Mouse (Mus musculus): ENCODE measurements around the gene Spic. TPM values are rescaled to one million over a fixed set of nuclear protein-coding genes. Genes with fewer than 3 reads are reported as not detected.
"Not testable (repeated sequence)": the region's sequence is repeated elsewhere in the genome, so short reads cannot be mapped to it uniquely, and the experiment has no call there.

Spic gene
- polyA plus RNA-seq, 1 experiment: not detected

- no peak for TF ChIP-seq CTCF (IDR thresholded peaks at IDR 0.05; ENCODE audit: extremely low read depth, insufficient read length, insufficient replicate concordance, low read depth, low read length)
- no peak for TF ChIP-seq POLR2A (IDR thresholded peaks at IDR 0.05; ENCODE audit: low read depth, low read length)
- Histone ChIP-seq H3K27me3 (ENCODE audit: control insufficient read depth, insufficient read depth, low read length) (no peaks in the 10 kb centered on the region), H3K27ac (ENCODE audit: insufficient read depth, low read depth, low read length) (no peak overlapping the region), H3K4me3 (ENCODE audit: low read depth, low read length) (no peak overlapping the region), H3K36me3 (ENCODE audit: control insufficient read depth, insufficient read depth, low read length) (no peaks in the 10 kb centered on the region), H3K4me1 (ENCODE audit: control insufficient read depth, insufficient read depth, insufficient read length, low read length) (no peaks in the 10 kb centered on the region)
- 38% methylated on average over 10 of the region's 10 CpGs for whole genome bisulfite sequencing
Observed at GRCm38 (mm10) chr10:88708671-88709523, 24.1 kb upstream of the Spic start.

GRCm38 (mm10) chr10:88700938-88701337 lies 16.1 kb upstream of the Spic start:
- no peaks in the 10 kb centered on the region for H3K27me3 ChIP-seq (ENCODE audit: control insufficient read depth, insufficient read depth, low read length)
- no peak overlapping the region for H3K4me3 ChIP-seq (ENCODE audit: low read depth, low read length)
- WGBS: 79% methylated on average over 6 of the region's 6 CpGs
- TF ChIP-seq CTCF (IDR thresholded peaks at IDR 0.05; ENCODE audit: extremely low read depth, insufficient read length, insufficient replicate concordance, low read depth, low read length): no peak
- no peak for TF ChIP-seq POLR2A (IDR thresholded peaks at IDR 0.05; ENCODE audit: low read depth, low read length)
- no peaks in the 10 kb centered on the region for H3K4me1 ChIP-seq (ENCODE audit: control insufficient read depth, insufficient read depth, insufficient read length, low read length)
- no peaks in the 10 kb centered on the region for H3K36me3 ChIP-seq (ENCODE audit: control insufficient read depth, insufficient read depth, low read length)
- no peak overlapping the region for H3K27ac ChIP-seq (ENCODE audit: insufficient read depth, low read depth, low read length)

GRCm38 (mm10) chr10:88682904-88683563 lies 1.8 kb downstream of the Spic start:
- WGBS: 40% methylated on average over 4 of the region's 4 CpGs
- H3K36me3 ChIP-seq (ENCODE audit: control insufficient read depth, insufficient read depth, low read length): no peaks in the 10 kb centered on the region
- no peaks in the 10 kb centered on the region for H3K4me1 ChIP-seq (ENCODE audit: control insufficient read depth, insufficient read depth, insufficient read length, low read length)
- no peak overlapping the region for H3K27ac ChIP-seq (ENCODE audit: insufficient read depth, low read depth, low read length)
- no peaks in the 10 kb centered on the region for H3K27me3 ChIP-seq (ENCODE audit: control insufficient read depth, insufficient read depth, low read length)
- TF ChIP-seq CTCF (IDR thresholded peaks at IDR 0.05; ENCODE audit: extremely low read depth, insufficient read length, insufficient replicate concordance, low read depth, low read length) (no peak), POLR2A (IDR thresholded peaks at IDR 0.05; ENCODE audit: low read depth, low read length) (no peak)
- H3K4me3 ChIP-seq (ENCODE audit: low read depth, low read length): no peak overlapping the region

GRCm38 (mm10) chr10:88672825-88673224 lies 12.0 kb downstream of the Spic start:
- no peak overlapping the region for H3K4me3 ChIP-seq (ENCODE audit: low read depth, low read length)
- H3K27me3 ChIP-seq (ENCODE audit: control insufficient read depth, insufficient read depth, low read length): no peaks in the 10 kb centered on the region
- H3K27ac ChIP-seq (ENCODE audit: insufficient read depth, low read depth, low read length): no peak overlapping the region
- no peak for TF ChIP-seq POLR2A (IDR thresholded peaks at IDR 0.05; ENCODE audit: low read depth, low read length)
- TF ChIP-seq CTCF (IDR thresholded peaks at IDR 0.05; ENCODE audit: extremely low read depth, insufficient read length, insufficient replicate concordance, low read depth, low read length): no peak
- 91% methylated on average over 7 of the region's 7 CpGs for whole genome bisulfite sequencing
- H3K36me3 ChIP-seq (ENCODE audit: control insufficient read depth, insufficient read depth, low read length): no peaks in the 10 kb centered on the region
- no peaks in the 10 kb centered on the region for H3K4me1 ChIP-seq (ENCODE audit: control insufficient read depth, insufficient read depth, insufficient read length, low read length)

GRCm38 (mm10) chr10:88672123-88672522 lies 12.7 kb downstream of the Spic start:
- Histone ChIP-seq H3K4me1 (ENCODE audit: control insufficient read depth, insufficient read depth, insufficient read length, low read length) (no peaks in the 10 kb centered on the region), H3K27ac (ENCODE audit: insufficient read depth, low read depth, low read length) (no peak overlapping the region), H3K27me3 (ENCODE audit: control insufficient read depth, insufficient read depth, low read length) (no peaks in the 10 kb centered on the region), H3K4me3 (ENCODE audit: low read depth, low read length) (no peak overlapping the region), H3K36me3 (ENCODE audit: control insufficient read depth, insufficient read depth, low read length) (no peaks in the 10 kb centered on the region)
- 82% methylated on average over 6 of the region's 6 CpGs for WGBS
- TF ChIP-seq CTCF (IDR thresholded peaks at IDR 0.05; ENCODE audit: extremely low read depth, insufficient read length, insufficient replicate concordance, low read depth, low read length): no peak
- no peak for TF ChIP-seq POLR2A (IDR thresholded peaks at IDR 0.05; ENCODE audit: low read depth, low read length)

- Histone ChIP-seq H3K36me3 (ENCODE audit: control insufficient read depth, insufficient read depth, low read length) (no peaks in the 10 kb centered on the region), H3K4me1 (ENCODE audit: control insufficient read depth, insufficient read depth, insufficient read length, low read length) (no peaks in the 10 kb centered on the region), H3K27me3 (ENCODE audit: control insufficient read depth, insufficient read depth, low read length) (no peaks in the 10 kb centered on the region), H3K27ac (ENCODE audit: insufficient read depth, low read depth, low read length) (no peak overlapping the region), H3K4me3 (ENCODE audit: low read depth, low read length) (no peak overlapping the region)
- TF ChIP-seq POLR2A (IDR thresholded peaks at IDR 0.05; ENCODE audit: low read depth, low read length) (no peak), CTCF (IDR thresholded peaks at IDR 0.05; ENCODE audit: extremely low read depth, insufficient read length, insufficient replicate concordance, low read depth, low read length) (no peak)
- 5% methylated on average over 1 of the region's 1 CpGs for WGBS
Observed at GRCm38 (mm10) chr10:88669719-88670118, 15.1 kb downstream of the Spic start.

- not testable (repeated sequence) for H3K27ac ChIP-seq (ENCODE audit: insufficient read depth, low read depth, low read length); H3K4me3 ChIP-seq (ENCODE audit: low read depth, low read length)
Observed at GRCm38 (mm10) chr10:88663856-88664255, 21.0 kb downstream of the Spic start.

More at GRCm38 (mm10) chr10:88663856-88664255, 21.0 kb downstream of the Spic start:
- not testable (repeated sequence) for H3K27me3 ChIP-seq (ENCODE audit: control insufficient read depth, insufficient read depth, low read length); H3K36me3 ChIP-seq (ENCODE audit: control insufficient read depth, insufficient read depth, low read length); H3K4me1 ChIP-seq (ENCODE audit: control insufficient read depth, insufficient read depth, insufficient read length, low read length)

All from small intestine, adult 2 months (tissue).